Mouse (Mus musculus): Measurements from ENCODE around the gene Itgb4. TPM values are rescaled to one million over a fixed set of nuclear protein-coding genes. Genes with fewer than 3 reads are reported as not detected.

Gene Itgb4
- 10 to 100 TPM in 3 of 4 experiments, 1 to 10 TPM in 1; 9.4 to 13.4 (median 11.3) TPM for total RNA-seq (2022)

DNA sequence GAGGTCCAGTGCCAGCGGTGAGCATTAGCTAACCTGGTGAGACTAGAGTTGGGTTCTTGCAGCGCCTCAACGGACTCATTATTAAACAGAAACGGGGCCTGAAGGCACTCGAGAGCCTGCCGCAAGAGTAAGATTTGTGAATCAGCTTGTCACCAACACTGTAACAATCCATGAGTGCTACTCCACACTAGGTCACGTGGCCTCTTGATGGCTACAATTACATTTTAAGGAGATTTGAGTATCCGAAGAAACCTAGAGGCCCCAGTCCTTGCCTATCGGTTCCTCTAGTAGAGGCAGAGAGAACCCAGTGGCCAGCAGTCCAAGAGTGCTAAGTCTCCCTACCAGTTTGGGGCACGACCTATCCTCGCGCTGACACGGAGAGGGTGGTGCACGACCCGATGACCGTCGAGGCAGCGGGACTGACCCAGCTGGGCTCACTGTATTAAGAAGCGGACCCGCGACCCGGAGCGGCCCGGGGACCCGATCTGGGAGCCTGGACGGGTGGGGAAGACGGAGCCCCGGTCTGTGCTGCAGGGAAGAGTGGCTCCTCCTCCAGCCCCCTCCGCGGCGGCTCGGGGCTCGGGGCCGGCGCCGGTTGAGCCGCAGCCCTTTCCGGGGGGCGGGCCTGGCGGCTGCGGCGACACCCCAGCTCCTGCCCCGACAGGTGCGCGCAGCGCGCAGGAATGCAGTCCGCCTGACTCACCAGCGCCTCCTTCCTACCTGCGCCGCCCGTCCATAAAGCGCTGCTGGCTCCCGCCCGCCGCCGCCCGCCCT, at the start of gene Itgb4:
Gene Itgb4 (plus strand): TSS at position 401 of the 774 bp plus-strand sequence.
- no peak for DNase-seq (ENCODE audit: low spot score in 2 of 2)

DNA sequence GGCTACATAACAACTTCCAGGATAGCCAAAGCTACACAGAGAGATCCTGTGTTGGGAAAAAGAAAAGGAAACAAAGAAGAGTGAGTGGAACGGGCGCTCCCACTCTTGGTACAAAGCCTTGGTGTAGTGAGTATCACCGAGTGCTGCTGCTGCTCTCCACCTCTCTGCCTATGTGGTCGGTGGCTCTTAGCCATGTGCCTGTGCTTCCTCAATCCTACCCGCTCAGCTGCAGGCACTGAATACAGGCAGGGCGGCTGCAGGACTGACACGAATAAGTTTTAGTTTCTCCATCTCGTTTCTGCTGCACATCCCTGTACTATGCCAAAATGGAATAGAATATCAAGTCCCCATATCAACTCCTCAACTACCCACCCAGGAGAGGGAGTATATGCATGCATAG, 45.5 kb upstream of the Itgb4 start:
- no peak for DNase-seq (ENCODE audit: low spot score in 2 of 2)

DNA sequence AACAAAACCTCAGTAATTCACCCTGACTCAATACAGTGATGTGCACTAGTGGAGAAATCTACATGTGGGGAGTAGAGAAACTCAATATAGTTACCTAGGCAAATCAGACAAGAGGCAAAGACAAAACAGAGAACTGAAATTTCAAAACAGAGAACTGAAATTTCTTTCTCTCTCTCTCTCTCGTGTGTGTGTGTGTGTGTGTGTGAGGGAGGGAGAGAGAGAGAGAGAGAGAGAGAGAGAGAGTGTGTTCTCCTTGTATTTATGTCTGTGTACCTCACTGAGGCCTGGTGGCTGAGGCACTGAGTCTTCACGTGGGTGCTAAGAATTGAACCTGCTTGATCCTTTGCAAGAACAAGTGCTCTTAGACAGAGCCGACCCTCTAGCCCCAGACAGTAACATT, 44.7 kb upstream of the Itgb4 start:
- no peak for DNase-seq (ENCODE audit: low spot score in 2 of 2)

DNA sequence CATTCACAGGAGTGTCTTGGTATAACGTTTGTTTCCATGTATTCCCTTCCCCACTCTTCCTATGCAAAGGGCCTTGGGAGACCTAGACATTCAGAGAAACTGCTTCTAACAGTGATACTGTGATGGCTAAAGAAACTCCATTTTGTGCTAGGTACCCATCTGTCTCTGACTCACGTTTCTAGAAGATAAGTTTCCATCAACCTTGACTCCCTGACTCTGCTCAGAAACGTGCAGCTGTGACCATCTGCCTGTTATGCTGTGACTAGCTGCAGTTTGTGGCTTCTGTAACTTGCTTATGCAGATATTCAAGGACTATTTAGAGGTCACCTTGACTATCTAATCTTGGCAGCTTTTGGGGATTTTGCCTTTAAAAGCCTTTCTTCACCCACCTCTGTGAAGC, 43.3 kb upstream of the Itgb4 start:
- DNase-seq (ENCODE audit: low spot score in 2 of 2), result no peak

DNA sequence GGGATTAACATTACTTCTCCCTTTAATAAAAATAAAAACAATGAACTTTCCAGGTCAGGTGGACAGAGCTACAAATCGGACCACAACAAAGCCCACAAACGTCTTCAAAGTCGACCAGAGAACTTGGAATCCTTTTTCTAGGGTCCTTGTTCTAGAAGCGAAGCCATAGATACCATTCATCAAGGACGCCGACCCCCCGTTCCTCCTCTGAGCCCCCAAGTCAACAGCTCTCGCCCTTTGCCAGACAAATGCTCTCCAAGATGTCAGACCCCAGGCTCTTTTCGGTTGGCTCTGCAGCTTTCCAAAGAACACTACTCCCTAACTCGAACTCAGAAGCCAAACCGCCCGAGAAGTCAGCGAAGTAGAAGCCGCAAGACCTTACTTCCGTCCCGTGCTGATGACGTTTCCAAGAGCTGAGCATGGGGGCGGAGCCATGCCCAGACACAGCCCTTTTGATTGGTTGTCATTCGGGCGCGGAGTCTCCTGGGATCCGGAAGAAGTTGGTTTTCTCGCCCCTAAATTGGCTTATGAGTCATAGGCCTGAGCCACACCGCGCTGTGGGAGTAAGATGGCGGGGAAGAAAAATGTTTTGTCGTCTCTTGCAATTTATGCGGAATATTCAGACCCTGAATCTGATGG, 41.3 kb upstream of the Itgb4 start, which contains the start of the genes Sap30bp and Recql5:
Gene Sap30bp (plus strand): TSS at position 175 of the 639 bp plus-strand sequence.
Gene Recql5 (minus strand): TSS at position 370 of the 639 bp plus-strand sequence.
- DNase-seq (ENCODE audit: low spot score in 2 of 2), result peak; percentile 87 to 97

DNA sequence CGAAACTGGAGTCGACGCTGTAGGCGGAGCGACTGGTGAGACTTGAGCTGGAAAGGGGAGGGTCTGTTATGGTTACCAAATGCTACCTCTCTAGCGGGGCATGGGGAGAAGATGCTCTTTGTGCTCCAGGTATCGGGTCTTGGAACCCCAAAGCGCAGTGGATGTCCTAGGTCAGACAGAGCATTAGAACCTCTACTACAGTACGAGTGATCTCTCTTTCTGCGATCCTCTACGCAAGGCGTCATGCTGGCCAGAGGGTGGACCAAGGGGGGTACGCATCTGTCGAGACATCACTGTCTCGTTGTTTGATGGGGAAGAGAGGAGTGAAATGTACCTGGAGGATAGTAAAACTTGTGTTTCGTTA, 40.8 kb upstream of the Itgb4 start:
- no peak for DNase-seq (ENCODE audit: low spot score in 2 of 2)

DNA sequence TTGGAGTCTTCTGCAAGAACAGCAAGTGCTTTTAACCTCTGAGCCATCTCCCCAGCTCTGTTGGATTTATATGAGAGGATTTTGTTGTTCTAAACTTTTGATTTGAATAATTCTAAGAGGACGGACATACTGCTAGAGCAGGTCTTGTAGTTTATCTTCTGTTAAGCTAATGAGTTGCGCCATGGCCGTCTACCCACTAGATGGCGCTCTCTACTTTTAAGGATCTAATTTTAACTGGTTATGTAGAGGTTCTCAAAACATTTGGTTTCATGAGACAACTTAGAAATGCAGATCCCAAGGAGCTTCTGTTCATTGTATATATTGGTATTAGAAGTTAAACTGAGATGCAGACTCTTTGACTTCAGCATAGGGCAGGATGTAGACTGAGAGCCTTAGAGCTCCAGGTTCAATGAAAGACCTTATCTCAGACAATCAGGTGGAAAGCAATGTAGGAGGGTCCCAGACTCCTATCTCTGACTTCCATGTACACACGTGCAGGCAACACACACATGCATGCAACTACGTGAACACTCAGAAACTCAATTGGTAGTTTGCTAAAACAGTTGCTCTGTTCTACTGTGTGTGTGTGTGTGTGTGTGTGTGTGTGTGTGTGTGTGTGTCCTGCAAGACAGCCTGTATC, 34.7 kb upstream of the Itgb4 start:
- DNase-seq (ENCODE audit: low spot score in 2 of 2), result peak in 1 of 2 experiments; percentile 59

DNA sequence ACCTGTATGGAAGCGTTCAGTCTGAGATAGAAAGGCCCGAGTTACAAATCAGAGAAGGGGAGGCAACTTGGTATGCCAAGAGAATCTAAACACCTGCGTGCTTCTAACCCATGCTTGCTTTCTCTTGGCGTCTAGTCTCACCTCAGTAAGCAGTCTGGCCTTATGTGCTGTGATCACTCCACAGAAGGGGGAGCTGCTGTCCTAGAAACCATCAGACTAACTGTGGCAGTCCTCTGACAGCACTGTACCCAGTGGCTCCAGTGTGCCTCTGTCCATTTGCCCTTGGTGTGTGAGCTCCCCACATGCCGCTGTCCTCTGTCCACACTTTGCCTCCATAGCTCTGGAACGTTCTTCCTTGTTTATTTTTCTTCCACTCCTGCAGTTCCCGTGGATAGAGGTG, 32.5 kb upstream of the Itgb4 start:
- no peak for DNase-seq (ENCODE audit: low spot score in 2 of 2)

DNA sequence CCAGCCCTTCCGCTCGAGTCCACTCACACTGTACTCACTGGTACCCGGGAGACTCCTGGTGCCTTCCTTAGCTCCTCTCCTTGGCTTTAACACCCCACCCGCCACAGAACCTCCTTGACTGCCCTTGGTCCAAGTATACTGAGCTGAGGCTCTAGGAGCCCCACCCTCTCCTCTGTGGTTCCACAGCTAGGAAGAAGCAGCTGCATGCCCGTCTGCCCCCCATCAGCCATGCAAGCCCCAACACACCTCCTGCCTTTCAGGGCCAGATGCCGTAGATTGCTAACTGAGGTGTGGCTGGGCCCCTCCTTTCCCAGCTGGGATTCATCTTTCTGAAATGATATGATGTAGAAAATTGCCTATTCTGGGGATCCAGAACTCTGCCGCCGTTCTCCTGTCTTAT, 29.3 kb upstream of the Itgb4 start:
- no peak for DNase-seq (ENCODE audit: low spot score in 2 of 2)

DNA sequence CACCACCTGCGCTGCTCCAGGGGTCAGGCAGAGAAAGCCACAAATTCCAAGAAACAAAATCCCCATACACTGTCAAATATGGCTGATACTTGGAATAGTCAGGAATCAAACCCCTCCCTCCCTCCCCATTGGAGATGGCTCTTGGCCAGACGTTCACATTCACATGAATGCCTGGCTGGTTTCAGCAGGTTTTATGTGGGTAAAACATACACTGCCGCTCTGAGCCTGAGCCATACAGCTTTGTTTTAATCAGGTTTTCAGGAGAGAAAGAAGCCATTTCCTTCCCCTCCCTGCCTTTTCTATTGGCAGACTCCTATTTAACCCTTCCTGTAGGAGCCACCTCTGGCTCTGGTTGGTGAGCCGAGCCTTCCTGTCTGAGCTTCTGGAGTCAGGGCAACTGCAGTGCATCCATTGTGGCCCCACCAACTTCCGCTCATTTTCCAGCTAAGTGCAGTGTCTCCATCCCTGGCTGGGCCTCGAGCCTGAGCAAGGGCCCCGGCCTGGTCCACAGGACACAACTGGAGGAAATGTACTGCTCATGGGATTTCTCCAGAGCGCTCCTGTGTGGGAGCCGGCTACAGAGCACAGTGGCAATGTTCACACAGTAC, 28.2 kb upstream of the Itgb4 start:
- DNase-seq (ENCODE audit: low spot score in 2 of 2), result no peak

DNA sequence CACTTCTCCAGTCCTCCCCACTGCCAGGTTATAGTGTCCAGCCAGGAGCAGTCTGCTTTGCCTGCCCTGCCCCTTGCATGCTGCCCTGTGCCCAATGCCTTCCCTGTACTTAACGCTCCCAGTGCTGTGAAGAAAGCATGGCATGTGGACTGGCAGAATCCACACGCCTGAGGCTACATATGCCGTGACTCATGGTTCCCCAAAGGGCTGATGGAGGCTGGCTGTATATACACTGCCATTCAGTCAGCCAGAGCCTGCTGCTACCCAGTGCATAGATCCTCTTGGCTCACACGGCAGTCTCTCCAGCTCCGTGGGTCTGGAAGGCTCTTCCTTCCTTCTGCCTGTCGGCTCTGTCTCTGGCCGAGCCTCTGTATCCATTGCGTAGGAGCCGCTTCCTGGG, 26.2 kb upstream of the Itgb4 start:
- DNase-seq (ENCODE audit: low spot score in 2 of 2), result no peak

DNA sequence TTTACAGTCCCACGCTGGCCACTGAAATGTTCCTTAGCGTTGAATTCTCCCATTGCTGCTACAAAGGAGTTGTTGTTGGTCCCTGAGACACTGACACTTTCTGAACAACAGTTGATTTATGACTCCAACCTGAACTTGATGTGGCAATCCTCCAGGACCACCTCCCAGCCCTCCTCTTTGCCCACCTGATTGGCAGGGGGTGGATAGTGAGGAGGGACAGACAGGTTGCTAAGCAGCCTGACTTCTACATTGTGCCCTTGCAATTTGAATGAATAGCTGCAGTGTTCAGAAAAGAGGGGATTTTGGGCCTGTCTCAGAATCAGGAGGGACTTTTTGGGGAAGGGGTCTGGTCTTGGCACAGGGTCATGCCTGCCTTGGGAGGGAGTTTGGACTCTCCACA, 23.8 kb upstream of the Itgb4 start:
- DNase-seq (ENCODE audit: low spot score in 2 of 2), result no peak

DNA sequence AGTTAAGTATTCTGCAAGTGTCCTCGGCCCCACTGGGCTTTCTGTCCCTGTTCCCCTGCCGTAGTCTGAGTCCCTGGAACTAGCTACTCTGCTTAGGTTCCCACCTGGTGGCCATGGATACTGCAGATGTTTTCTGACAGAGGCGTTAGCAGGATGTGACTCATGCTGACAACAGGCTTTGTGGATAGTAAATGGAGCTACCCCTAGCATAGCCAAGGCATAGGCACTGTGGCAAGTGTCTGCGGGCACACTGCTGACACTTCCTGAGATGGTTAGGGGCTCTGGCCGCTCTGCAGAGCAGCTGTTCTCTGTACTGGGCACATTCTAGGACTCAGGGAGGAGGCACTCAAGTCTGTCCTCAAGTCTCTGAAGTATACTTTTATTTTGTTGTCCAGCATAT, 19.8 kb upstream of the Itgb4 start:
- DNase-seq (ENCODE audit: low spot score in 2 of 2), result no peak

DNA sequence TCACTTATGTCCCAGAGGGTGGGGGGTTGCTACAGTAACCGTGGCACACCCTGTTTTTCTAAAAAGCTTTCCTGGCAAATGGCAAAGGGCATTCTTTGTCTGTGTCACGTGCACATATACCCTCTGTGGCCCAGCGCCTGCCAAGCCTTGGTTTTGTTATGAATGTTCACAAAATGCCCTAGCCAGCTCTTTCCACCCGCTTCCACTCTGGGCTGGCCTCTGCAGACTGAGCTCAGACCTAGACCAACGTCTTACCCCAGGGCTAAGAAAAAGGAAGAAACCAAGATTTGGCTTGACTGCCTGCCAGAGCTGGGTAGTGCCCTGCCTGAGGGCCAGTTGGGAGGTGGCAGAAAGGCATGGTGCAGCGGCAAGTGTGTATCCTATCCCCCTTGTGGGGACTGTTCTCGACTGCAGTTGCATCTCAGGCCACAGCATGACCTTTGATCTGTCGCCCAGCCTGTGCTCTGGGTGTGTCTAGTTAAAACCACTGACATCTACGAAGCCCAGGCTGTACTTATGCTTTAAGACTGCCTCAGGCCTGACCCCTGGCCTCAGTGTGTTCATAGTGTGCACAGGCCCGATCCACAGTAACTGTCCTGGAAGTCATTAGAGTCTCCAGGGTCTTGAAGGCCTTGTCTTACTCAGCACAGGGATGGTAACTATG, 19.2 kb upstream of the Itgb4 start:
- DNase-seq (ENCODE audit: low spot score in 2 of 2), result no peak

DNA sequence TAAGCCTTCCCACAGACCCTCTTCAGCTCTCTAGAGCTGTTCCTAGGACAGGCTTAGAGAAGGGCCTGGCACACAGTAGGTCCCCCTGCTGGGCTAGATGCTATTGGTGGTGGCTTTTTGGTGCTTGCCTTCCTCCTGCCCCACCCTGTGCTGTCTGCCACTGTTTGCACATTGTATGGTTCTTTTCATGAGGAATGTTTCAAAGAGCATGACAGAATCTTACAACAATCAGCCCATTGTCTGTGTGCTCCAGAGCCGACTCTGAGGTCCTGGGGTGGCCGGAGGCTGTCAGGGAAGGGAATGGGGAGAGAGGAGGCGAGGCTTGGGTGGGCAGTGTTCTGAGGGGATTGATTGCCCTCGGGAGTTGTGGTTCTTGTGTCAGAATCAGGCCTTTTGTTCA, 18.1 kb upstream of the Itgb4 start:
- DNase-seq (ENCODE audit: low spot score in 2 of 2), result no peak

DNA sequence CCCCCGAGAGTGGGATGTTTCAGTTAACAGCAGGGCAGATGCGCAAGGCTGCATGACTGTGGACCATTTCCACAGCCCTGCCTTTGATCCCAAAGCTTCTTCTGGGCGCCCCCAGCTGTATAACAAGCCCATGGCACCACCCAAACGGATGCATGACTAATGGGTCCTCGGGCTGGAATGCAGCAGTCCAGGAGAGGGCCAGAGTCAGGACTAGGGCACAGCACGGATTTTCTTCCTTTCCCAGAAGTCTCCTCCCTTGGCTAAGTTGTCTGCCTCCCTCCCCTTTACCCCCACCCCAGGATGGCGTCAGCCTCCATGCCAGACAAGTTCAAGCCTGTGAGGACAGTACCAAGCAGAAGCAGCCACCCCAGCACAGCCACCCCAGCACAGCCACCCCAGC, 16.5 kb upstream of the Itgb4 start:
- no peak for DNase-seq (ENCODE audit: low spot score in 2 of 2)

DNA sequence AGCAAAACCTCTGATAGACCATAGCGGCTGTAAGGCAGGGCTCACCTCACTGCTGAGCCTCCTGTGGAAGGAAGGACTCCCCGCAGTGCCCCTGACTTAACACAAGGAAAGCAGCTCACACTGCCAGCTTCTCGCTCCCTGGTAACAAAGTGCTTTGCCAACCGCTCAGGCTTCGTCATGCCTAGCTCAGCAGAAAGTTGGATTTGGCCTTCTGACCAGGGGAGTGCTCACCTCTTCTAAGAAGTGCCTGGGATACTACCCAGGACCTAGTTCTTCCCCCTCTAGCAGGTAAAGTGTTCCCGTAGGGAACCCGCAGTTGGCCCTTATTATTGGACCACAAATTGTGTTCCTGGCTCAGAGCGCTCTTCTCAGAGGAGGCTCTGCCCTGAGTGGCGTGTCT, 15.5 kb upstream of the Itgb4 start:
- no peak for DNase-seq (ENCODE audit: low spot score in 2 of 2)

DNA sequence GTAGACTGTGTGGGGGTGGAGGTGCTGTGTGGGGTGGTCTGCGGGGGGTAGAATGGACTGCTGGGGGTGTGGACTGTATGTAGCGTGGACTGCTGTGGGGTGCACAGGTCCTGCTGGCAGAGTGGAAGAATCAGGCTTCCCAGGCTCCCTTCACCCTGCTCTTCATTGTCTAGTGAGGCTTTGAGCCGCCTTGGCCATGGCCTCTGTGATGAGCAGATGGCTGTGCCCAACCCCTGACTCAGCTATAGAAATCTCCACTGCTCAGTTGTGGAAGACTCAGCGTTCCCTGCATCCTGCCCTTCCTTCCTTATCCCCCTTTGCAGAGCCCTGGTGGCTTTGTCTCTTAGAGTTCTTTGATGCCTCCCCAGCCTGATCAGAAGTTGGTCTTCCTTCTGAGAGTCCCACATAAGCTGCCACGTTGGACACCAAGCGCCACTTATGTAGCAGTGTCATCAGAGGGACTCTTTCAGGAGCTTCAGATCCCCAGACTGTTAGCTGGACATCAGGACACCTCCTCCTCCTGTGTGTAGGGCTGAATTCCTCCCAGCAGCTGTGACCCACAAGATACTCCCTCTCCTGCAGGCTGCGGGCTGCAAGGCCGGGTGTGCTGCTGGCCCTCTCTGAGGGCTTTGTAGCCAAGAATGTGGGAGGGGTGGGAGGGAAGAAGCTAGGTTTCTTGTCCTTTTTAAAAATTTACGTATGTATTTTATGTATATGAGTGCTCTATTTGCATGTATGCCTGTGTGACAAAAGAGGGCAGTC, 11.7 kb upstream of the Itgb4 start:
- no peak for DNase-seq (ENCODE audit: low spot score in 2 of 2)

DNA sequence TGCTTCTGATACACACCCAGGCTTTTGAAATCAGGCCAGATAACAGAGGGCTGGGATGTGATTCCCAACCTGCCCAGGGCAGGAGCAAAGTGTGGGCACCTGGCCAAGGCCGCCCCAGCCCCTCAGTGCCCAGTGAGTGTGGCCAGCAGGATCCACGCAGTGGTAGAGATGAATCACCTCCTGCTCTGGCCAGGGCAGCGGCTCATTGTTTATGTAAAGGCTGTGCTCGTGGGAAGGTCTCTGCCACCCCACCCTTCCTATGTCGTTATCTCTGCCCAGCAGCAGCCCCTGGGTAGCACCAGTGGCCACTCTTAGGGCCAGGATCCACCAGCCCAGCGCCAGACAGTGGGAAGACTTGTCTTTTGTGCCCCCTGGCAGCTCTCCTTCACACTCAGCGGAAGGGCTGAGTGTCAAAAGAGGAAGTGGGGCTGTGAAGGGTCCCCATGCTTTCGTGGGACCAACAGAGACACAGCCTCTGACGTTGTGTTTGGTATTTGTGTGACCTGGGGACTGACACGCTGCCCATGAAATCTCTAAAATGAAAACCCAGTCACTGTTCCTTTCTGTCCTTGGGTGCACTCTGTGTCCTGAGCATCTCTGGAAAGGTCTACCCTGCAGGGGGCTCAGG, 9.4 kb upstream of the Itgb4 start:
- no peak for DNase-seq (ENCODE audit: low spot score in 2 of 2)

DNA sequence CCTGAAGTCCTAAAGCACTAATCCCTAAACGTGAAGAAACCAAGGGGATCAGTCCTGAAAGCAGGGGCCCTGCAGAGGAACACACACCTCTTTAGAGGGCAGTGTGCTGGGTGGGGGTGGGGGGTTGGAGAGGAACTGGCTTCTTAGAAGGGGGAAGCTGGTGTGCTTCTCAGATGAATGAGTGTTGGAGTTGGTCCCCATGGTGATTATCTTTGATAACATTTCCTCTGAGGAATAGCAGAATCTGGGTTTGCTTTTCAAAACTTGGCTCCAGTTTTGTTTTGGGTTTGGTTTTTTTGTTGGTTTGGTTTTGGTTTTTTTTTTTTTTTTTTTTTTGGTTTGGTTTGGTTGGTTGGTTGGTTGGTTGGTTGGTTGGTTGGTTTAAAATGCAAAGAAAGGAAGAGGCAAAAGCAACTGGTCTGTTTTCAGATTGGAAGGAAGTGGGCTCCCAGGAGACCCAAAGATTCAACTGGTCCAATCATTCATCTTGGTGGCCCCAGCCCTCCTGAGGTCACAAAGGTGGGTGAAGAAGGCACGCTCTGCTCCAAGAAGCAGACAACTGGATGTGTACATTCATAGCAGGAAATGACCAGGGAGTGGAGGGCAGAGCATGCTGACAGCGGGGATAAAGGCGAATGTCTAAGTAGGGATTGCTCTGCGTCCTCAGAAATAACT, 5.6 kb upstream of the Itgb4 start:
- no peak for DNase-seq (ENCODE audit: low spot score in 2 of 2)

All from left cerebral cortex, adult 8-10 months (tissue).